Mouse (Mus musculus): ENCODE data around the gene Phxr2. TPM values are rescaled to one million over a fixed set of nuclear protein-coding genes. Genes with fewer than 3 reads are reported as not detected.
A peak's percentile ranks its signal among the peaks of the same experiment; 100 is the strongest.
"Not testable (repeated sequence)": the region's sequence is repeated elsewhere in the genome, so short reads cannot be mapped to it uniquely, and the experiment has no call there.

The Phxr2 gene
- total RNA-seq (2015; ENCODE audit: low replicate concordance), result not detected in 2 replicates
- not detected in 2 replicates for total RNA-seq (2017; ENCODE audit: low replicate concordance)

GRCm38 (mm10) chr10:99126225-99126624, at the start of gene Phxr2:
Gene Phxr2, minus strand, starts transcription at chr10:99126325.
- no peak for ATAC-seq (replicated peaks; ENCODE audit: low FRiP score, poor library complexity, severe bottlenecking)

- ATAC-seq (replicated peaks; ENCODE audit: low FRiP score, poor library complexity, severe bottlenecking), result no peak
Observed at GRCm38 (mm10) chr10:99172906-99173507, 46.9 kb upstream of the Phxr2 start.

GRCm38 (mm10) chr10:99171961-99172497, 45.9 kb upstream of the Phxr2 start:
- no peak for ATAC-seq (replicated peaks; ENCODE audit: low FRiP score, poor library complexity, severe bottlenecking)

- ATAC-seq (replicated peaks; ENCODE audit: low FRiP score, poor library complexity, severe bottlenecking), result no peak
Observed at GRCm38 (mm10) chr10:99169765-99170129, 43.6 kb upstream of the Phxr2 start.

- ATAC-seq (replicated peaks; ENCODE audit: low FRiP score, poor library complexity, severe bottlenecking), result no peak
Observed at GRCm38 (mm10) chr10:99168840-99169764, 43.0 kb upstream of the Phxr2 start.

GRCm38 (mm10) chr10:99168404-99168803, 42.3 kb upstream of the Phxr2 start:
- ATAC-seq (replicated peaks; ENCODE audit: low FRiP score, poor library complexity, severe bottlenecking), result no peak

GRCm38 (mm10) chr10:99166392-99166791, 40.3 kb upstream of the Phxr2 start:
- ATAC-seq (replicated peaks; ENCODE audit: low FRiP score, poor library complexity, severe bottlenecking), result no peak

GRCm38 (mm10) chr10:99165751-99166282, 39.7 kb upstream of the Phxr2 start:
- peak; percentile 56 for ATAC-seq (replicated peaks; ENCODE audit: low FRiP score, poor library complexity, severe bottlenecking)

- ATAC-seq (replicated peaks; ENCODE audit: low FRiP score, poor library complexity, severe bottlenecking), result no peak
Observed at GRCm38 (mm10) chr10:99164871-99165477, 38.8 kb upstream of the Phxr2 start.

GRCm38 (mm10) chr10:99163002-99163401, 36.9 kb upstream of the Phxr2 start:
- ATAC-seq (replicated peaks; ENCODE audit: low FRiP score, poor library complexity, severe bottlenecking), result no peak

- ATAC-seq (replicated peaks; ENCODE audit: low FRiP score, poor library complexity, severe bottlenecking), result peak; percentile 72; the same call in 1 of the 2 replicates
Observed at GRCm38 (mm10) chr10:99161987-99162582, 36.0 kb upstream of the Phxr2 start.

GRCm38 (mm10) chr10:99157697-99158096, 31.6 kb upstream of the Phxr2 start:
- ATAC-seq (replicated peaks; ENCODE audit: low FRiP score, poor library complexity, severe bottlenecking), result not testable (repeated sequence)

- no peak for ATAC-seq (replicated peaks; ENCODE audit: low FRiP score, poor library complexity, severe bottlenecking)
Observed at GRCm38 (mm10) chr10:99156808-99157207, 30.7 kb upstream of the Phxr2 start.

- no peak for ATAC-seq (replicated peaks; ENCODE audit: low FRiP score, poor library complexity, severe bottlenecking)
Observed at GRCm38 (mm10) chr10:99154635-99155034, 28.5 kb upstream of the Phxr2 start.

- ATAC-seq (replicated peaks; ENCODE audit: low FRiP score, poor library complexity, severe bottlenecking), result no peak
Observed at GRCm38 (mm10) chr10:99152063-99152462, 25.9 kb upstream of the Phxr2 start.

- 0 out of 2 replicates have a peak, but pooled peaks have one; percentile 58 for ATAC-seq (replicated peaks; ENCODE audit: low FRiP score, poor library complexity, severe bottlenecking)
Observed at GRCm38 (mm10) chr10:99151580-99151979, 25.5 kb upstream of the Phxr2 start.

GRCm38 (mm10) chr10:99150016-99150415, 23.9 kb upstream of the Phxr2 start:
- ATAC-seq (replicated peaks; ENCODE audit: low FRiP score, poor library complexity, severe bottlenecking), result no peak

GRCm38 (mm10) chr10:99146596-99146995, 20.5 kb upstream of the Phxr2 start:
- no peak for ATAC-seq (replicated peaks; ENCODE audit: low FRiP score, poor library complexity, severe bottlenecking)

GRCm38 (mm10) chr10:99145611-99146010, 19.5 kb upstream of the Phxr2 start:
- no peak for ATAC-seq (replicated peaks; ENCODE audit: low FRiP score, poor library complexity, severe bottlenecking)

GRCm38 (mm10) chr10:99136337-99136736, 10.2 kb upstream of the Phxr2 start:
- no peak for ATAC-seq (replicated peaks; ENCODE audit: low FRiP score, poor library complexity, severe bottlenecking)

All from erythroid progenitor cell, adult 5-6 weeks (primary cell).